ENCODE assay signal across 10 mouse cellular contexts in the genomic region with DNA sequence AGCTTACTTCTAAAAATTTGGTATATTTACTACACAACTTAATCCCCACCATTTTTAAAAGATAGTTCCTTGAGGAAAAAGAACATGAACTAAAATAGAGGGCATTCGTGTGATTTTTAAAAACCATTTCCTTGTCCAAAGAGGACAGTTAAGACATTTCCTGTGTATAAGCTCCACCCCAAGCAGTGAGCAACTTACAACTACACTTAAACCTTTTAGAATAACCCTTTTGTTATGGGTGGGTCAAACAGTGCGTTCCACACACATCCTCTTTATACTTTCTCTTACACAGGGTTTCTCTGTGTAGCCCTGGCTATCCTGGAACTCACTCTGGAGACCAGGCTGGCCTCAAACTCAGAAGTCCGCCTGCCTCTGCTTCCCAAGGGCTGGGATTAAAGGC.
DNase-seq lines count a peak whose midpoint lies in the region; ATAC-seq and TF ChIP-seq lines count a peak whose summit lies in the region.
"Had no signal": no experiment of that assay in that cellular context is flagged by ENCODE, and none has a peak within 500 bp of the region (broad histone marks: within the 10 kb centered on the region; RNA-seq: fewer than 3 reads in every experiment).

No protein-coding gene starts in this region.

- ATAC-seq in lung, embryonic 14.5 days (ENCODE audit: insufficient read depth), result no peak
- no peak for ATAC-seq in intestine, embryonic 14.5 days (replicated peaks; ENCODE audit: low FRiP score, low TSS enrichment, low read depth)
- ATAC-seq in neutrophil, adult 5-6 weeks (ENCODE audit: extremely low read depth, insufficient number of reproducible peaks, low FRiP score, poor library complexity, severe bottlenecking), result peak; percentile 13; the same call in 1 of the 2 replicates
- no peak for ATAC-seq in midbrain, postnatal 0 days (ENCODE audit: low FRiP score)
- ATAC-seq: lung, postnatal 0 days had no signal

- H3K9me3 ChIP-seq in lung, embryonic 14.5 days (ENCODE audit: low read depth, low read length), result no peaks in the 10 kb centered on the region
- no peaks in the 10 kb centered on the region for H3K9me3 ChIP-seq in intestine, embryonic 14.5 days (ENCODE audit: control insufficient read depth, low read length)
- H3K9me3 ChIP-seq in midbrain, postnatal 0 days (ENCODE audit: low read length), result no peaks in the 10 kb centered on the region

- intact Hi-C loops in left cerebral cortex, postnatal 36 days (cut with DNase I), result no loop called here

- no peak for TF ChIP-seq CTCF in lung, embryonic 14.5 days (IDR thresholded peaks at IDR 0.05; ENCODE audit: low read depth)
- TF ChIP-seq CTCF in midbrain, postnatal 0 days (IDR thresholded peaks at IDR 0.05), result no peak

- DNase-seq in lung, embryonic 14.5 days, result no peak
- DNase-seq in lung, postnatal 25 days (ENCODE audit: low spot score), result no peak
- DNase-seq in T-cell, adult 2 months (ENCODE audit: low spot score), result peak; percentile 35
- DNase-seq in intestine, embryonic 14.5 days (ENCODE audit: low spot score), result no peak
- no peak for DNase-seq in midbrain, postnatal 0 days (ENCODE audit: low spot score)
- no peak for DNase-seq in left cerebral cortex, postnatal 36 days (ENCODE audit: low spot score in 2 of 2)
- DNase-seq: adrenal gland, adult 8-10 months had no signal

- peak overlapping the region; percentile 71 for H3K4me2 ChIP-seq in lung, embryonic 14.5 days
- H3K4me2 ChIP-seq in intestine, embryonic 14.5 days (ENCODE audit: low read length), result peak overlapping the region; percentile 67
- H3K4me2 ChIP-seq in midbrain, postnatal 0 days (ENCODE audit: low read depth, low read length, poor library complexity, severe bottlenecking), result no peak overlapping the region
- H3K4me2 ChIP-seq: hindbrain, embryonic 14.5 days had no signal

- H3K27me3 ChIP-seq in lung, embryonic 14.5 days (ENCODE audit: insufficient read depth, low read length), result no peaks in the 10 kb centered on the region
- no peaks in the 10 kb centered on the region for H3K27me3 ChIP-seq in intestine, embryonic 14.5 days (replicated peaks; ENCODE audit: control insufficient read depth, insufficient read depth, low read length)
- H3K27me3 ChIP-seq in midbrain, postnatal 0 days (ENCODE audit: insufficient read depth, low read length), result no peaks in the 10 kb centered on the region

- H3K9ac ChIP-seq in lung, embryonic 14.5 days, result no peak overlapping the region
- H3K9ac ChIP-seq in intestine, embryonic 14.5 days (ENCODE audit: low read length), result no peak overlapping the region
- H3K9ac ChIP-seq in midbrain, postnatal 0 days (replicated peaks; ENCODE audit: low read length, poor library complexity, severe bottlenecking), result no peak overlapping the region
- H3K9ac ChIP-seq: hindbrain, embryonic 14.5 days had no signal

- H3K27ac ChIP-seq in lung, embryonic 14.5 days (ENCODE audit: low read depth), result no peak overlapping the region
- H3K27ac ChIP-seq in intestine, embryonic 14.5 days (ENCODE audit: low read depth), result peak overlapping the region; percentile 43; the same call in 1 of the 2 replicates
- no peak overlapping the region for H3K27ac ChIP-seq in midbrain, postnatal 0 days (ENCODE audit: low read depth, low read length)
- H3K27ac ChIP-seq: hindbrain, embryonic 14.5 days had no signal

- H3K36me3 ChIP-seq in lung, embryonic 14.5 days (ENCODE audit: insufficient read depth), result no peaks in the 10 kb centered on the region
- no peaks in the 10 kb centered on the region for H3K36me3 ChIP-seq in intestine, embryonic 14.5 days (ENCODE audit: control insufficient read depth, insufficient read depth, low read length)
- H3K36me3 ChIP-seq in midbrain, postnatal 0 days (ENCODE audit: insufficient read depth, low read length), result no peaks in the 10 kb centered on the region

- peaks cover 5% of the 10 kb centered on the region; the same call in 1 of the 2 replicates for H3K4me1 ChIP-seq in lung, embryonic 14.5 days (ENCODE audit: insufficient read depth)
- H3K4me1 ChIP-seq in intestine, embryonic 14.5 days (replicated peaks; ENCODE audit: control insufficient read depth, insufficient read depth, low read length), result peaks cover 34% of the 10 kb centered on the region
- no peaks in the 10 kb centered on the region for H3K4me1 ChIP-seq in midbrain, postnatal 0 days (ENCODE audit: insufficient read depth, low read length)

- WGBS in lung, embryonic 14.5 days, result 64% methylated on average over 3 of the region's 3 CpGs
- 66% methylated on average over 3 of the region's 3 CpGs for WGBS in intestine, embryonic 14.5 days
- WGBS in midbrain, postnatal 0 days, result 79% methylated on average over 3 of the region's 3 CpGs

- H3K4me3 ChIP-seq in lung, embryonic 14.5 days (ENCODE audit: low read depth, low read length), result 0 out of 2 replicates have a peak overlapping the region, but pooled peaks have one; percentile 42
- peak overlapping the region; percentile 51; the same call in 1 of the 2 replicates for H3K4me3 ChIP-seq in intestine, embryonic 14.5 days (ENCODE audit: low read depth, low read length)
- no peak overlapping the region for H3K4me3 ChIP-seq in midbrain, postnatal 0 days (ENCODE audit: low read depth, low read length)
